Mouse (Mus musculus) kidney, postnatal 25 days (tissue): ENCODE data around the gene Dpp6.

Experiments used
- DNase-seq, 2 experiments: peaks; one replicate each; pipeline ENCODE4 v3.0.0; 2021; ENCODE audit warnings: mixed read lengths in 2 of 2

Gene Dpp6

GRCm38 (mm10) chr5:26969941-26970590, 153.1 kb downstream of the Dpp6 start:
- peak in 1 of 2 experiments; percentile 8 for DNase-seq

- no peak for DNase-seq
Measured at GRCm38 (mm10) chr5:26973166-26973565, 156.2 kb downstream of the Dpp6 start.

DNA sequence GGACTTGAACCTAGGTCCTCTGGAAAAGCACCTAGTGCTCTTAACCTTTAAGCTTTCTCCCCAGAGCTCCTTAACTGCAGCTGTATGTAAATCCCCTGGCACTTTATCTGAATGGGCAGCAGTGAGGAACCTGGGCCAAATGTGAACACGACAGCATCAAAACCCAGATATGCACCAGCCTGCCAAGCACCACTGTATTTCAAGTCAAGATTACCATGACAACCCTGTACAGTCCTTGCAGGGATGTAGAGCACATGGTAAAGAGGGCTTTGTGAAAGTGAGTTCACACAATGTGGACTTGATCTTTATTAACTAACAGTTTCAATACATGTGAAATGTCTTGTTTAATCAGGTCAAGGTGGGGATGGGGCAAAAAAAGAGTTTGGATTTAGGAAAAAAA, 162.3 kb downstream of the Dpp6 start:
- DNase-seq = no peak

GRCm38 (mm10) chr5:26979755-26980154, 162.8 kb downstream of the Dpp6 start:
- DNase-seq = no peak

DNA sequence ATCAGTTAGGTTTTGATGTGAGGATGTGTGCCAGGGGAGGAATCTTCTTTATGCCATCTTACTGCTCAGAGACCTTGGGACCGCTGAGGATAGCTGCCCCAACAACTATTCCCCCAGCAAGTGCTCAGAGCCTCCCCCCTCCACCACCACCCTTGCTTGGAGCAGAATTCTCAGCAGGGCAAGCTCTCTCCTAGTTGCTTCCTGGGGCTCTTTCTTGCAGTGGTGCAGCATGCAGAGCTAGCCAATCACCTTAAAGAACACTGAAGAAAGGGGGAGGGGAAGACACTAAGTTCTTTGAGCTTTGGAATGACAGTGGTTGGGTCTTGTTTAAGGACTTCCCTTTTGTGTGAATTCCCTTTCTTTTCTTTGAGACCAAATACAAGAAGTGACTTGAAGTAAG, 168.1 kb downstream of the Dpp6 start:
- DNase-seq = no peak

DNA sequence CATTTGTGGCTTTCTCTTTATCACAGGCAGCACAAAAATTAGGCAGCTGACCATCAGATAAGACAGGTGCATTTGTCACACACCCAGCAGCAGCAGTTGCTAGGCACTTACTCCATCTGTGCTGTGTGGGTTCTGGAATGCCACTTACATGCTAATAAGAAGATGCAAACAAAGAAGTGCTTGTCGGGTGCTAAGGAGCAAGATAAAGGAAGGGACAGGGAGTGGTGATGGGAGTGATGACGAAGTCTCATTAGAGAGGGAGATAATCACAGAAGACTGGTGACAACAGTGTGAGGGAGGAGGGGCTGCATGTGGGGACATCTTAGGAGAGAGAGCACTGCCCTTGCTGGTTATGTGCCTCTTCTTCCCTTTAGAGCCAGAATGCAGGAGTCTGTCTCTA, 174.6 kb downstream of the Dpp6 start:
- no peak for DNase-seq

- DNase-seq = no peak
Measured at GRCm38 (mm10) chr5:27003537-27003936, 186.5 kb downstream of the Dpp6 start.

- no peak for DNase-seq
Measured at GRCm38 (mm10) chr5:27009157-27009556, 192.2 kb downstream of the Dpp6 start.

DNA sequence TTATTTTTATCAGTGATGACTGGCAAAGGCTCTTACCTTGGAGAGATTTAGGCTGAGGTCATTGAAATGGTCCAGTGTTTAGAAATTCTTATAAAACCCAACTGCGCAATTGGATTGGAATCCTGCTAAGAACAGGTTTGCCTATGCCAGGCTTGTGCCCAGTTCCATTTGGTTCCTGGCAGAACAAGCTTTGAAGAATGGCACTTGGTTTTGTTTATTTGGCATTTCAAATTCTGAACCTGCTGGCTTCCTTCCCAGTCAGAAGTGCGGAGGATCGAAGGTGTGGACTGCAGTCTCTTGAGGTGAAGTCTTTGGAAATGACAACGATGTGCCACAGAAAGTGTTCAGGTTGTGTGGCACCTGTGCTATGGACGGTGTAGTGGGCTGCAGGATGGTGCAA, 193.6 kb downstream of the Dpp6 start:
- no peak for DNase-seq

DNA sequence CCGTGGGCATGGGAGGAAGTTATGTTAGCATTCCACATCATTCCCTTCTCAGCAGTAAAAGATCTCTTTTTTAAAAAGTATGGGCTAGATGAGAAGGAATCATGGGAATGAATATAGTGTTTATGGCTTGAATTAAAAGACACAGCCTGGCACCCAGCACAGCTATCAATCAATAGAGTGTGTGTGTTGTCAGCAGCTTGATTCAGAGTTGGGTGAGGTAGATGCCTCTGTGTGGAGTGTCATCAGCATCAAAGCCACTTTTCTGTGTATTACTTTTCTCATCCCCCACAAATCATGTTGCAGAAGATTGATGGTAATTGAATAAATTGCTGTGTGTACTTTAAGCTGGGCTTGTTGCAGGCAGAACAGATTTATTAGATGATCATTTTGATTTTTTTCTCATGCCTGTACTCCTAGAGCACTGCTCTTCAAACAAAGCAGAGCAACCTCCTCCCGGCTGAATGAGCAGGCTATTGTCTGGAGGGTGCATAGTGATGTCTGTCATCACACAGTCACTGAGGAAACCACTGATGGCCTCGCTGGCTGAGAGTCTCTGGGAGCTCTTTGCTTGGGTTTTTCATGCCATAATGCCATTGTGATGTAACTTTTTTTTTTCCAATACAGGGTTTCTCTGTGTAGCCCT, 201.4 kb downstream of the Dpp6 start:
- DNase-seq = no peak

GRCm38 (mm10) chr5:27028611-27029010, 211.6 kb downstream of the Dpp6 start:
- no peak for DNase-seq

DNA sequence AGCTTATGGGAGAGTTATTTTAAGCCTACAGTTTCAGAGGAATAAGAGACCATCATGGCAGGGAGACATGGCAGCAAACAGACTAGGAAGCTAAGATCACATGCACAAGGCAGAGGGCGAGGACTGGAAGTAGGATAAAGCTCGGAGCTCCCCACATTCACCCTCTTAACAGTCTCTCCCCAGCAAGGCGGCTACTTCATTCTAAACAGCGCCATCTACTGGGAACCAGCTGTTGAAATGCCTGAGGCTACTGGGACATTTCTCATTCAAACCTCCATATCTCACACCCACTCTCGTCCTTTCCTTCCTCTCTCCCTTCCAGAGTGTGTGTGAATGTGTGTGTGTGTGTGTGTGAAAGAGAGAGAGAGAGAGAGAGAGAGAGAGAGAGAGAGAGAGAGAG, 212.8 kb downstream of the Dpp6 start:
- no peak for DNase-seq

GRCm38 (mm10) chr5:27034858-27035257, 217.9 kb downstream of the Dpp6 start:
- no peak for DNase-seq

DNA sequence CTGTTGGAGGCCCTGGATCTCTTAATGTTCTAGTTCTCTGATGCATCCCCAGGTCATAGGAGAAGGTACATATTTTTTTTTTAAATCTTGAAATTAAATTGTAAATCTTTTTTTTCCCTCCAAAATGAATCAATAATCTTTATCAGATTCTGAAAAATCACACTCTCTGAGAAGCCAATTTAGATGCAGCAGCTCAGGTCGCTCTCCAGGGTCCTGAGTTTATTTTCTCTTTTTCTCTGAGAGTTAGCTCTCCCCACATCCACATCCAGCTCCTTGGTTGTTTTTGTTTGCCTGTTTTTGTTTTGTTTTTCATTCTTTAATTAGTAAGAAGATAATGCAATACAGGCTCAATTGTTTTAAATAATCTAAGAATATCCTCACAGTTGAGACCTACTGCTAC, 218.3 kb downstream of the Dpp6 start:
- DNase-seq = no peak

- DNase-seq = peak in 1 of 2 experiments; percentile 11
Measured at GRCm38 (mm10) chr5:27035891-27036290, 218.9 kb downstream of the Dpp6 start.

DNA sequence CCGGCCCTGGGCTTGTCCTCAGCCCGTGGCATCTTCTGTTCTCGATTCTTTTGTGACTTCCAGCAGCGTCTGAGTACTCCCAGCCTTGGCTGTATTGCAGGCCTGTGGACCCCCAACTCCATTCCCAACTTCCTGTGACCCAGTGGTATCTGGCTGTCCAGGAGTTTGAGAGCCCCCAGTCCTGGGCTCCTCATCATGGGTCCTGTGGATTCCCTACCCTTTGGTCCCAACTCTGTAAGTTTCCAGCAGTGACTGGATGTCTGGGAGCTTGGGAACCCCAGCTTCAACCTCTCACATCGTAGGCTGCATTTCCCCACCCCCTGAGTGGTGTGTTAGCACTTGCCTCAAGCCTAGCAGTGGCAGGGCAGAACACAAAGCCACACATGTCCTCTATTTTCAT, 220.8 kb downstream of the Dpp6 start:
- no peak for DNase-seq

- peak in 1 of 2 experiments; percentile 11 for DNase-seq
Measured at GRCm38 (mm10) chr5:27048167-27048566, 231.2 kb downstream of the Dpp6 start.

DNA sequence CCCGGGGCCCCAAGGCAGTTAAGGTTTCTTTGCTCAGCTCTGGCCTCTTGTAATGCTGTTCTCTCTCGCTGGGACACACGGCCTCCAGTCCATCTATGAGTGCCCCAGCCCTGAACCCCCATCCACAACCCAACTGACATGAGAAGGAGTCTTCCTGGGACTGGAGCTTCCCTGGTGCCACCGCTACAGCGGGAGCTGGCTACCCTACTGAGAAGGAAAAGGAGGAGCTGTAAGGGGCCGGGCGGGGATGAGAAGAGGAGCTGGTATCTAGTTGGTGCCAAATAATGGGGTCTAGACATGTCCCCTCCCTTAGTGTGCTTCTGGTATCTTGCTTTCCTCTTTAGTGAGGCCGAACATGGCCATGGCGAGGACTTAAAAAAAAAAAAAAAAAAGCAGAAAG, 231.9 kb downstream of the Dpp6 start:
- no peak for DNase-seq

GRCm38 (mm10) chr5:27049341-27050091, 232.5 kb downstream of the Dpp6 start:
- no peak for DNase-seq

- DNase-seq = no peak
Measured at GRCm38 (mm10) chr5:27051250-27051649, 234.2 kb downstream of the Dpp6 start.

- peak in 1 of 2 experiments; percentile 52 for DNase-seq
Measured at GRCm38 (mm10) chr5:27052441-27052840, 235.4 kb downstream of the Dpp6 start.

GRCm38 (mm10) chr5:27056436-27056835, 239.4 kb downstream of the Dpp6 start:
- DNase-seq = peak in 1 of 2 experiments; percentile 24

GRCm38 (mm10) chr5:27060114-27060513, 243.1 kb downstream of the Dpp6 start:
- DNase-seq = no peak

- DNase-seq = peak; percentile 40 to 63
Measured at GRCm38 (mm10) chr5:27063871-27064270, 246.9 kb downstream of the Dpp6 start.
